Mouse (Mus musculus): Measurements from ENCODE around the gene Smoc1.

DNA sequence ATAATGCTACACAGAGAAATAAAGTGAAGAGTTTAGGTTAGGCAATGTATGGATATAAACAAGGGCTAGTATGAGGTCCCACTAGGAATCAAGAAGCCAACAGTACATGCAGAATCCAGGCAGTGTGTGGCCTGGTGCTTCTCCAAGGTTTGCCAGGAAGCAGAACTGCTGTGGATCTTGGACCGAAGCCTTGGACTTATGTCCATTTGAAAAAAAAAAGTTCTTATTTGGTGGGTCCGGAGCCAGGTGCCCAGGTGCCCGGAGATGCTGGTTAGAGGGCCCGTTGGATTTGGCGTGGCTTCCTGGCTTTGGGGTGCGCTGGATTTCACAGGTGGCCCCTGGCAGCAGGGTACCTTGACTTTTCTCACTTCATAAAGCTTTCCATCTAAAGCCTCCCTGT lies 121.3 kb downstream of the Smoc1 start:
- TF ChIP-seq CTCF (IDR thresholded peaks at IDR 0.05; ENCODE audit: low read depth) (no peak), EP300 (IDR thresholded peaks at IDR 0.05; ENCODE audit: low read depth) (no peak)

All from liver, postnatal 0 days (tissue).